Mouse (Mus musculus): ENCODE results near the gene Sema5b. TPM values are rescaled to one million over a fixed set of nuclear protein-coding genes. Genes with fewer than 3 reads are reported as not detected.
A peak's percentile ranks its signal among the peaks of the same experiment; 100 is the strongest.

Sema5b gene
- total RNA-seq (2021) = 10 to 100 TPM; 13.2 to 17.5 TPM
- long read RNA-seq, experiment 1, full-length matches to known transcripts = 17 of 33 reads
- long read RNA-seq, experiment 1, partial matches to known transcripts = 8 of 33 reads
- long read RNA-seq, experiment 1, other reads (novel, unspliced or antisense) = 8 of 33 reads
- long read RNA-seq, experiment 2, full-length matches to known transcripts = 16 of 26 reads
- long read RNA-seq, experiment 2, partial matches to known transcripts = 3 of 26 reads
- long read RNA-seq, experiment 2, other reads (novel, unspliced or antisense) = 7 of 26 reads

DNA sequence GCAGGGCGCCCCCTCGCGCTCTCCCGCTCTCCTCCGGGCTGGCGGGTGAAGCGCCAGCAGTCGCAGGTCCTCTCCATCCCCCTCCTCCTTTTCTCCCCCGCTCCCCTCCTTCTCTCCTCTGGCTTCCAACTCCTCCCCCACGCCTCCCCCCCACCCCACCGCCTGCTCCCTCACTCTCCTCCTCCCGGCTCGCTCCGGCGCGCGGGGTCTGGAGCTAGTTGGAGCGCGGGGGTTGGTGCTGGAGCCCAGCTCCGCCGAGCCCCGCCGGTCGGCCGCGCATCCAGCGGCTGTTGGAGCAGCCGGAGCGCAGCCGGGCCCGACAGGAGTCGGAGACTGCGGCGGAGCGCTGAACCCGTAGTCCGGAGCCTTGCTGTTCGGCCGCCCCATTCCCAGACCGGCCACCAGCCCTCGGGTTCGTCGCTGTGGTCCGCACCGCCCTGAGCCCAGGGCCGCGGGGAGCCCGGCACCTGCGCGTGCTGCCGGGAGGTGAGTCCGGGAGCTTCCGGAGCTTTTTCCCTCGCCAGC, at the start of gene Sema5b:
Gene Sema5b, plus strand, starts transcription at position 29 of the 525 bp plus-strand sequence.
- TF ChIP-seq CTCF (IDR thresholded peaks at IDR 0.05) = 0 out of 2 replicates have a peak, but pooled peaks have one; percentile 40
- Histone ChIP-seq H3K4me3 (peak within 1 kb of the TSS; percentile 63), H3K27ac (no peak within 1 kb of the TSS)
- intact Hi-C loops (cut with DNase I) = loop anchor here (1.0 to 5.0 kb wide), 2 partner anchors 46 to 66 kb away; no protein-coding TSS in a partner anchor
- peak; percentile 53 to 73 for DNase-seq (ENCODE audit: extremely low spot score in 1 of 2, low spot score in 2 of 2)

DNA sequence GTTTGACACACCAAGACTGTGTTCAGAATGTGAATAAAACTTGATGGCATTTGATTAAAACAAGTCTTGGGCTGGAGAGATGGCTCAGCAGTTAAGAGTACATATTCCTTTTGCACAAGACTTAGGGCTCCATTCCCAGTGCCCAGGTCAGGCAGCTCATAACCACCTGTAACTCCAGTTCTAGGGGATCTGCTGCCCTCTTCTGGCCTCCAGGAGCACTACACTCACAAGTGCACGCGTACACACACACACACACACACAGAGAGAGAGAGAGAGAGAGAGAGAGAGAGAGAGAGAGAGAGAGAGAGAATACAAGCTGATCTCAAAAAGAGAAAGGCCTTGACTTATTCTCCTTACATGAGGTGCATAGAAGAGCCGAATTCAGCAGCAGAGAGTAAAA, 40.6 kb upstream of the Sema5b start:
- intact Hi-C loops (cut with DNase I) = no loop called here
- H3K27ac ChIP-seq = no peak overlapping the region
- no peak for TF ChIP-seq CTCF (IDR thresholded peaks at IDR 0.05)
- no peak overlapping the region for H3K4me3 ChIP-seq
- DNase-seq (ENCODE audit: extremely low spot score in 1 of 2, low spot score in 2 of 2) = no peak

- Histone ChIP-seq H3K4me3 (no peak overlapping the region), H3K27ac (no peak overlapping the region)
- no peak for DNase-seq (ENCODE audit: extremely low spot score in 1 of 2, low spot score in 2 of 2)
- TF ChIP-seq CTCF (IDR thresholded peaks at IDR 0.05) = no peak
- intact Hi-C loops (cut with DNase I) = no loop called here
Measured at GRCm38 (mm10) chr16:35501106-35501760, 39.7 kb upstream of the Sema5b start.

- DNase-seq (ENCODE audit: extremely low spot score in 1 of 2, low spot score in 2 of 2) = no peak
- Histone ChIP-seq H3K4me3 (no peak overlapping the region), H3K27ac (no peak overlapping the region)
- no peak for TF ChIP-seq CTCF (IDR thresholded peaks at IDR 0.05)
- intact Hi-C loops (cut with DNase I) = no loop called here
Measured at GRCm38 (mm10) chr16:35502456-35502855, 38.5 kb upstream of the Sema5b start.

- no peak for TF ChIP-seq CTCF (IDR thresholded peaks at IDR 0.05)
- Histone ChIP-seq H3K27ac (no peak overlapping the region), H3K4me3 (no peak overlapping the region)
- no peak for DNase-seq (ENCODE audit: extremely low spot score in 1 of 2, low spot score in 2 of 2)
- intact Hi-C loops (cut with DNase I) = no loop called here
Measured at GRCm38 (mm10) chr16:35504266-35504665, 36.7 kb upstream of the Sema5b start.

DNA sequence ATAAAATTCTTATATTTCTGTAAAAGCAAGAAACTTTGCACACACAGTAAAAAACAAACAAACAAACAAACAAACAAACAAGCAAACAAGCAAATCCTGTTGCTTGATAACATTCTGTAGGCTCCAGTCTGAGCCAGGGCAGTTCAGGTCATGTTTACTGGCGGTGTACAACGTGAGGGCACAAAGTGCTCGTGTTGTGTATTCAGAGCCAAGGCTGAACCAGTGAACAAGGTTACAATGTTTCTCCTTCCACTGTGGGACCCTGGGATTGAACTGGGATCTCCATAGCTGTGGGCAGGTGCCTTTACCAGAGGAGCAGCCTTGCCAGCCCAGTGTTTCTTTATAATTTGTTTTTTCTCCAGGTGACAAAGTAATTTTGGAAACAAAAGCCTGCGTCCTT, 35.2 kb upstream of the Sema5b start:
- DNase-seq (ENCODE audit: extremely low spot score in 1 of 2, low spot score in 2 of 2) = no peak
- H3K4me3 ChIP-seq = no peak overlapping the region
- H3K27ac ChIP-seq = no peak overlapping the region
- intact Hi-C loops (cut with DNase I) = no loop called here
- TF ChIP-seq CTCF (IDR thresholded peaks at IDR 0.05) = no peak

GRCm38 (mm10) chr16:35508581-35508980, 32.4 kb upstream of the Sema5b start:
- Histone ChIP-seq H3K4me3 (no peak overlapping the region), H3K27ac (no peak overlapping the region)
- intact Hi-C loops (cut with DNase I) = no loop called here
- TF ChIP-seq CTCF (IDR thresholded peaks at IDR 0.05) = no peak
- DNase-seq (ENCODE audit: extremely low spot score in 1 of 2, low spot score in 2 of 2) = no peak

DNA sequence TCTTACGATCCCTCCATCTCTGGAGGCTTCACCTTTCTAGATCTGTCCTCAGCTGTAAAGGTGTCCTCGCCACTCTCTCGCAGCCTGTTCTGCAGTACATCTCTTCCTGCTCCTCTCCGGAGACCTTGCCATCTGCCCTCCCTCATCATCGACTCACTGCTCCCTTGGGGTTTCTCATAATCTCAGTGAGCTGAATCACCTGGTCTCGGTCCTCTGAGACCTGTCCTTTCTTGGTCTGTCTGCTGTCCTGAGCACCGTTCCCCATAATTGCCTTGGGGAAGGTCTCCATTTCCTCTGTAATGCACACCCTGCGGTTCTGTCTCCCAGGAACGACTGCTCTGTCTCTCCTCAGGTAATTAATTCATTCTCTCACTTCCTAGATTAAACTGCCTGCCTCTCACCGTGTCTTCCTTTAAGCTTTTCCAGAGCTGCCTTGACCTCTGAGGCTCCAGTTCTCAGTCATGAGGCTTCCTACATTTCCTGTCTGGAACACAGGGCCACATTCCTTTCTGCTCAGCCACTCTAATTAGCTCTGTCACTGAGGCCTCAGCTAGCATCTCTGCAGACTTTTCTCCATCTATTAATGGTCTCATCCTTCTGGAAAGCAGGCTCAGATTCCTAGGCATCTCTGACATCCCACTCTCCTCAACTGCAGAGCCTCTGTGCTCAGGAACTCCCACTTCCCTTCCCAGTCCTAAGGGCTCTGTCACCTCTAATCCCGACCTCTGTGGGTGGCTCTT, 31.4 kb upstream of the Sema5b start:
- no peak for TF ChIP-seq CTCF (IDR thresholded peaks at IDR 0.05)
- intact Hi-C loops (cut with DNase I) = no loop called here

DNA sequence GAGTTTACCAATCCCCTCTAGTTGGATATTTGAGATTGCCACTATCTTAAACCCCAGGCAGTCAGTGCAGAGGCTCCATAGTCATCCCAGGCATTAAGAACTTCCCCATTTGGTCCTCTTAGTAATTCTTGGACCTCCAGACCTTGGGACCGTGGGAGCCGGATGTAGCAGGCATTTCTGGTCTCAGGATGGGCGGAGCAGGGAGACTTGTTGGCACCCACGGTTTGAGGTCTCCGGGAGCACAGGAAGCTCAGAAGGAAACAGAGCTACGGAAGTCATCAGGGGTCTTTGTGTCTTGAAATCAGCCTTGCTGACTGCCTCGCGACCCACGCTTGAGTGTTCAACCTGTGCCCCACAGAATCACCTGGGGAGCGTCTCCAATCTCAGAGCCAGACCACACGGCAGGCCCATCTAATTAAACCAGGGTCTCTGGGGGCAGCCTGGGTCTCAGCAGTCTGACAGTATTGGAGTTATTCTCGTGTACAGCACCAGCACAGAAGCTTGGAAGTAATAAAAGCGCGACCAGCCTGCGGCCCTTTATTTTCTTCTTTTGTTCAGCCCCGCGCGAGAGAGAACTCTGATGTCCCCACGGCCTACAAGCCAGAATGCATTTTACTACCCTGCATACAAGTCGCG, 24.9 kb upstream of the Sema5b start:
- TF ChIP-seq CTCF (IDR thresholded peaks at IDR 0.05) = no peak
- intact Hi-C loops (cut with DNase I) = no loop called here
- no peak overlapping the region for H3K27ac ChIP-seq
- no peak overlapping the region for H3K4me3 ChIP-seq
- DNase-seq (ENCODE audit: extremely low spot score in 1 of 2, low spot score in 2 of 2) = no peak

More for the DNA sequence above, 31.4 kb upstream of the Sema5b start:
- Histone ChIP-seq H3K27ac (no peak overlapping the region), H3K4me3 (no peak overlapping the region)
- no peak for DNase-seq (ENCODE audit: extremely low spot score in 1 of 2, low spot score in 2 of 2)

- H3K4me3 ChIP-seq = no peak overlapping the region
- intact Hi-C loops (cut with DNase I) = no loop called here
- no peak for DNase-seq (ENCODE audit: extremely low spot score in 1 of 2, low spot score in 2 of 2)
- no peak for TF ChIP-seq CTCF (IDR thresholded peaks at IDR 0.05)
- H3K27ac ChIP-seq = no peak overlapping the region
Measured at GRCm38 (mm10) chr16:35517976-35518951, 22.7 kb upstream of the Sema5b start.

Measured in left cerebral cortex, adult 2 months (tissue).